Mouse (Mus musculus): ENCODE results near the gene Taar7b.

Taar7b gene

DNA sequence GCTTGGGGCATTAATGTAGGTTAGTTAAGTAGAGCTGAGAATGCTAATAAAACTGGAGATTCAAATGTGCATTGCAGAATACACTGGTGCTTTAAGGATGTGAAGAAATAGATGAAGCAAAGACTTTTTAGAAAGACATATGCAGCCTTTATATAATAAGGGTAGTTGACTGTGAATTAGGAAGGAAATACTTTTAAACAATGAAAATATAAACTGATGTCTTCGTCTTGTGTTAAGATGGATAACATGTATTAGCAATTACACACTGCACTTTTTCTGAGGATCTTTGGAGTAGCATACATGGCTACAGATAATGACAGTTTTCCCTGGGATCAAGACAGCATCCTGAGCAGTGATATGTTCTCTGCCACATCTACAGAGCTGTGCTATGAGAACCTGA is at the start of gene Taar7b:
Gene Taar7b, plus strand, starts transcription at position 301 of the 400 bp plus-strand sequence.
- no peak for DNase-seq (ENCODE audit: low spot score)

DNA sequence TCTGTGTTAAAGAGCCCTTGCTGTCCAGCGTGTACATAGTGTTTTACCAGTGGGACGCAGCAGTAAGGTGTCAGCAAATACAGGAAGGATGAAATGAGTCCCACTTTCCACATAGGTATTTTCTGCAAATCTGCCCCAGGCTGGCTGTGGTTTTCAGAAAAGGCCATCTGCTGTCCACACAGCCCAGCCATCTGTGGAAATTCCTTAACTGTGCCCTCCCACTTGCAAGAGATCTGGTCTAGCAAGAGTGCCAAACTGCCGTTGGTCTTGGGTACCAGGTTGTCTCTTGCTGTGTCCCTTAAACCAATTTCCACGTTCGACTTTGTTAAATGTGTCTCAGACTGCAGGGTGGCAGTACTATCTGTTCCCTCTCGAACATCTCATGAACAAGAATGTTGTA is 48.0 kb upstream of the Taar7b start:
- no peak for DNase-seq (ENCODE audit: low spot score)

DNA sequence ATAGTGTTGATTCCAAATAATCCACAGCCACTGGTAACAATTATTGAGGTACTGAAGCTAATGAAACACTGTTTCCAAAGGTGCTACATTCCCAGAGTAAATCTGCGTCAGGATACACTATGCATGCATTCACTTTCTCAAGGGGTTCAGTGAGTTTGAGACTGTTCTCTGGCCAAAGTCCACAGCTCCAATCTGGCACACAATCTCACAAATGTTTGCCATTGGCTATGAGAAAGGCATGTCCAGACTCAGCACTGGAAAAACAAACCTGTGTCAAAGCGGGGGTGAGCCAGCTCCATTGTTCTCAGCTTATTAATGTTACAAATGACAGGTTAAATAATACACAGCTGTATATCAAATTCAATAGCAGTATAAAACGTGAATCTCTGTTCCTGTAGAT is 40.7 kb upstream of the Taar7b start:
- DNase-seq (ENCODE audit: low spot score), result no peak

DNA sequence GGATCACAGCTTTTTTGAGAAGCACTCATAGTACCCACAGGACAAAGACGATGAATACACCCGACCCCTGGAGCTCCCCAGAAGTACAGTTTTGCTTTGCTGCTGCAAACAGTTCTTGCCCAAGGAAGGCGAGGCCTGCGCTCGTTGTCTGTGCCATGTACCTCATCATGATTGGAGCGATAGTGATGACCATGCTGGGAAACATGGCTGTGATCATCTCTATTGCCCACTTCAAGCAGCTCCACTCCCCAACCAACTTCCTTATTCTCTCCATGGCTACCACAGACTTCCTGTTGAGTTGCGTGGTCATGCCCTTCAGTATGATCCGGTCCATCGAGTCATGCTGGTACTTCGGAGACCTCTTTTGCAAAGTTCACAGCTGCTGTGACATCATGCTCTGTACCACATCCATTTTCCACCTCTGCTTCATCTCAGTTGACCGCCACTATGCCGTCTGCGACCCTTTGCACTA is 39.3 kb upstream of the Taar7b start, which contains the start of gene Taar4:
Gene Taar4, plus strand, starts transcription at position 51 of the 472 bp plus-strand sequence.
- DNase-seq (ENCODE audit: low spot score), result no peak

DNA sequence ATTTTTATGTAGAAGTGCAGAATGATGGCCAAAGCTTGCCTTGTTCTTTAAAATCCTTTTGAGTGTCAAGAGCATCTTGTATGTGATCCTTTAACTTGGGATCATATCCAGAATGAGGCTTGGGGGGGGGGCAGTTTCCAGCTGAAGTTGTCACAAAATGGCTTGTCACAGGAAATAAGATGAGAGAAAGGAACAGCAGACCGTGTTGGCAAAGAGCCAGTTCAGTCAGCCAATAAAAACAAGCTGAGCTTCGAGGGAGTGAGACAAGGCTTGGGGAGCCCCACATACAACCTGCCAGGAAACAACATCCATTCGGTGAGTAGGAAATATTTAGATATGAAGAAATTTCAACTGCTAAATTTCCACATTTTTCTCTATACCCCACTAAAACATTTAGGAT is 36.3 kb upstream of the Taar7b start:
- no peak for DNase-seq (ENCODE audit: low spot score)

DNA sequence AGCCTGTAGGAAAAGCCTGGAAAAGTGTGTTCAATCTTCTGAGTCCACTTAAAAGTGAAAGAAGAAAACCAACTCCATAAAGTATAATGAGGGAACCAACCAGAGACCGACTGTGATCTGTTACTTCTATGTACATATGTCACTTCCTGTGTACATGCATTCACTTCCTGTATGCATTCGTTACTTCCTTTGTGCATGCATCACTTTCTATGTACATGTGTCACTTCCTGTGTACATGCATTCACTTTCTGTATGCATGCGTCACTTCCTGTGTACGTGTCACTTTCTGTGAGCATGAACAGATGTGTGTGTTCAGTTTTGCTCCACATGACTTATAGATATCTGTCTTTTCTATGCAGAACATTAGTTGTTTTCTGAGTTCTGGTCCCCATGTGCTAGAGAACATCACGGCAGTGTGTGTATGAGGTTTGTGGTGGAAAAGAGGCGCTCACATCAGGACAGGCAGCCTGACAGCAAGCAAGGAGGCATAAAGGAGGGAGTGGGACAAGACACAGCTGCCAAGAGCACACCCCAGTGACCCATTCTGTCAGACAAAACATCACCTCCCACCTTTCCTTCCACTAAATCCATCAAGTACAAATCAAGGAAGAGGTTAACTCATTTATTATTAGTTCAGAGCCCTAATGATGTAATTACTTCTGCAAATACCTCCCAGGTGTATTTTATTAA is 34.7 kb upstream of the Taar7b start:
- DNase-seq (ENCODE audit: low spot score), result no peak

DNA sequence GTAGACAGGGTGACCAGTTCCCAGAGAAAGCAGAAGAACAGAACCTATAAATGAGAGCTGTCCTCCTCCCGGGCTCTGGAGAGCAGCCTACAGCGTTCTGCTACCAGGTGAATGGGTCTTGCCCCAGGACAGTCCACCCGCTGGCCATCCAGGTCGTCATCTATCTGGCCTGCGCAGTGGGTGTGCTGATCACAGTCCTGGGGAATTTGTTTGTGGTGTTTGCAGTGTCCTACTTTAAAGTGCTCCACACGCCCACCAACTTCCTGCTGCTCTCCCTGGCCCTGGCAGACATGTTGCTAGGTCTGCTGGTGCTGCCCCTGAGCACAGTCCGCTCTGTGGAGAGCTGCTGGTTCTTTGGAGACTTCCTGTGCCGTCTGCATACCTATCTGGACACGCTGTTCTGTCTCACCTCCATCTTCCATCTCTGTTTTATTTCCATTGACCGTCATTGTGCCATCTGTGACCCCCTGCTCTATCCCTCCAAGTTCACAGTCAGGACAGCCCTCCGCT is 29.0 kb upstream of the Taar7b start, which contains the start of gene Taar5:
Gene Taar5, plus strand, starts transcription at position 51 of the 510 bp plus-strand sequence.
- no peak for DNase-seq (ENCODE audit: low spot score)

DNA sequence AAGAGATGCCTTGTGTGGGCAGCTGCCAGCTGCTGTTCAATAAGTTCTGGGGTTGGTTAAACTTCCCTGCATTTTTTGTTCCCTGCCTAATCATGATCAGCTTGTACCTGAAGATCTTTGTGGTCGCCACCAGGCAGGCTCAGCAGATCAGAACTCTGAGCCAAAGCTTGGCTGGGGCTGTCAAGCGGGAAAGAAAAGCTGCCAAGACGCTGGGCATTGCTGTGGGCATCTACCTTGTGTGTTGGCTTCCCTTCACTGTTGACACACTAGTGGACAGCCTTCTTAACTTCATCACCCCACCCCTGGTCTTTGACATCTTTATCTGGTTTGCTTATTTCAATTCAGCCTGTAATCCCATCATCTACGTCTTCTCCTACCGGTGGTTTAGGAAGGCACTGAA is 28.5 kb upstream of the Taar7b start:
- DNase-seq (ENCODE audit: low spot score), result no peak

DNA sequence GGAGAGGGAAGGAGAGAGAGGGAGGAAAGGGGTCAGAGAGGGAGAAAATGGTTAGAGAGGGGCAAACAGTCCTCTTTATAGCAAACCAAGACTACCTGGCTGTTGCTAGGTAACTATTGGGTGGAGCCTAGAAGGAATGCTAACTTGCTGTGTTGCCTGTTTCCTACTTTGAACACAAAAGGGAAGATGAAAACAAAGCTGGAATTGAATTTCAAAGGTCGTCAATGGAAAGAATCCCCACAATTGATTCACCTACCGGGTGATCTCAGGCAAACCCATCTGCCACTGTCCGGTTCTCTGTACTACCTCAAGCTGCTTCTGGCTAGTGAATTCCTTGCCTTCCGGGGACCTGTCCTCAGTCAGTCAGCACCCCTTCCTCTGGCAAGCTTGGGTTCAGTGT is 21.8 kb upstream of the Taar7b start:
- no peak for DNase-seq (ENCODE audit: low spot score)

DNA sequence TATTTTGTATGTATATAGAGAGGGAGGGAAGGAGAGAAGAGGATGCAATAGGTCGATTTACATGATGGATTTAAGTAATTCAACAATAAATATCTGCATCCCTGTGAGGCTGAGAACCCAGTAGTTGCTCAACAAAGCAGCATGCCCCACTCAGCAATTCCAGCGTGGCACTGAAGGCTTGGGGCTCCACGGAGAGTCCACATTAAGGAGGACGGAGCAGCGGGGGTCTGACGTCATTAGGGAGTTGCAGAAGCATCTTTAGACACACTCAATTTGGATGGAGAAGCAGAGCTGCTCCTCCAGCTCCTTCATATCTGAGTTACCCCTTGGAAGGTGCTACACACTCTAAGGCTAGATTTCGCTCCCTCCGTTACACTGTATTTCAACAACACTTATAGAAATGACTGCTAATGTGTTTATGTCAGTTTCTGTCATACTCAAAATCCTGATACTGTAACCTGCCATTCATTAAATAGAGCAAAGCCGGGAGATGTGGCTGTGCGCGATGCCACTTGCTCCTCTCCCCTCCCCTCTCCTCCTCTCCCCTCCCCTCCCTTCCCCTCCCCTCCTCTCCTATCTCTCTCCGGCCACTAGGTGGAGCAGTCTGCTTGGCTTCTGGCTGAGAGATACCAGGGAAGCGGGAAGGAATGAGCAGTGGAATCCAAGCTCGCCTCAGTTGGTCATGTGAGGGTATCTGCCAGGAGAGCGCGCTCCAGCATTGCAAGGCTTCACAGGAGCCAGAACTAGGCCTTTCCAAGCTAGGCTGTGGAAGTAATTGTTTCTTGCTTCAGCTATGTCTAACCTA is 20.6 kb upstream of the Taar7b start:
- DNase-seq (ENCODE audit: low spot score), result peak; percentile 28

DNA sequence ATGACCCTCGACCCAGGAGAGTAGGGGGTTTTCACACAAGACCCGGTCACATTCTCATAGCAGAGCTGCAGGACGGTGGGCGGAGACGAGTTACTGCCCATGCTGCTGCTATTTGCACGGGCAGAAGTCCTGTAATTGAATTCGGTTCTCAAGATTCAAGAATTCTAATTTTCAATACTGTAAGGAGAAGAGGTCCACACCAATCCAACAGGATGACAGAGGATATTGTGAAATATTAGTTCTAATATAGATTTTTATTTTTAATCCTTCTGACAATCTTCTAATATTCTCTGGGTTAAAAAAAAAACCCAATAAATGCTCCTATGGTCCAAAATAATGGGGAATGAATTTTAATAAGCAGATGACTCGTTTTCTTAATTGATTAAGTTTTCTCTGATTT is 14.2 kb upstream of the Taar7b start, which contains the start of gene Taar6:
Gene Taar6, minus strand, starts transcription at position 101 of the 400 bp plus-strand sequence.
- DNase-seq (ENCODE audit: low spot score), result no peak

DNA sequence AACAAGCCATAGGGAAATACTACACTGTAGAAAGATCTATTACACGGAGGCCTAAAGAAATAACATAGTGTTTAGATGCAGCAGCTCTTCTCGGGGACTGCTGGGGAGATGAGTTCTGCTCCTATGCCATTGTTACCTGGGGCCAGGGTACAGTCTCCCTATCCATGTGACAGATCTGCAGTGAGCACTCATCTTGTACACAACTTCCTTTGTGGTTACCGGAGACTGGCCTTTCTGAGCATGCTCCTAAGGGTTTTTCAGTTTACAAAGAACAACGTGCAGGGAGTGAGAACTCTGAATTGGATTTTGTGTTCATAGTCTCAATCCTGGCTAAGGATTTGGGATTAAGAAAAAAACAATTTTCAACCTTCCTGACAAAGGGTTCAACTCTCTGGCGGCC is 13.3 kb upstream of the Taar7b start:
- no peak for DNase-seq (ENCODE audit: low spot score)

DNA sequence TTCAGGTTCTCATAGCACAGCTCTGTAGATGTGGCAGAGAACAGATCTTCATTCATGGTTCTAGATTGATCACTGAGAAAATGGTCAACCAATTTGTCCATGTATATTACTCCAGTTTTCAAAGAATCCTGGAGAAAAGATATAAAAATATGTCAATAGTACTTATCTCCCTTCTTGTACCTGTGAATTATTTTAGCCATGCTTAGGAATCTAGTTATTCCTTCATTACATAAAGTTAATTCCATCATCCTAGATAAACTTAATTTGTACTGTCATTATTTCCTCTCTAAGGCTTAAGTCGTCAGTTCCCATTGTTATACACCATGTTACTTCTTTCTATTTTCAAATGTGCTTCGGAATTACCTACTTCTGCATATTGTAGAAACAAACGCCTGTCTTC is 6.4 kb upstream of the Taar7b start, which contains the start of gene Taar7a:
Gene Taar7a, minus strand, starts transcription at position 101 of the 400 bp plus-strand sequence.
- no peak for DNase-seq (ENCODE audit: low spot score)

DNA sequence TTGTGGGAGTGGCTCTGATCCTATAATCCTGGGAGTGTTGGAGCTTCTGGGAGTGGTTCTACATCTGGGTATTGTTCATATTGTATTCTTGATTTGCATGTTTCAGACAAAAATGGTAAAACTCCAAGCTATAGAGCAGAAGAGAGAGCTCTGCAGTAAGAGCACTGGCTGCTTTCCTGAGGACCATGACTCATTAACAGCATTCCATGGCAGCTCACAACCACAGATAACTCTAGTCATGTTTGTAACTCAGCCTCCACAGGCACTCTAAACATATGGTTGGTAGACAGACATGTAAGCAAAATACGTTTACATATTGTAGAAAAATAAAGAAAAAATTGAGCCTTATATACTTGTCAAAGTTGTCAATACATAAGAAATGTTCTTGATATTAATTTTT is 6.7 kb downstream of the Taar7b start:
- no peak for DNase-seq (ENCODE audit: low spot score)

DNA sequence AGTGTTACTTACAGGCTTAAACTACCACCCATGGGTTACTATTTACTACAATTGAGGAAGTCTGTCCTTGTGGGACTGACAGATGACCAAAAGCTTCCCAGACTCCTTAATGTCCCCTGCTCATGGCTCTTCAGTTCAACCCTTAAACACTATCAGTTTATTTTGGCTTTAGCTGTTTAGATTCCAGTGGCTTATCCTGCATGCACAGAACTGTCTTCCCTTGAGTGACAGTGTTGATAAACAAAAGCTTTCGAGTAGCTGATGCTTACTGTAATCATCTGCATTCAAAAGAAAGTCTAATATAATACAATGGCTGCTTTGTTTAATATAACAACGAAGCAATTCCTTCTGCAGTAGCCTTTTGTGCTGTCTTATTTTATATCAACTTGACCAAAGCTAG is 7.3 kb downstream of the Taar7b start:
- no peak for DNase-seq (ENCODE audit: low spot score)

DNA sequence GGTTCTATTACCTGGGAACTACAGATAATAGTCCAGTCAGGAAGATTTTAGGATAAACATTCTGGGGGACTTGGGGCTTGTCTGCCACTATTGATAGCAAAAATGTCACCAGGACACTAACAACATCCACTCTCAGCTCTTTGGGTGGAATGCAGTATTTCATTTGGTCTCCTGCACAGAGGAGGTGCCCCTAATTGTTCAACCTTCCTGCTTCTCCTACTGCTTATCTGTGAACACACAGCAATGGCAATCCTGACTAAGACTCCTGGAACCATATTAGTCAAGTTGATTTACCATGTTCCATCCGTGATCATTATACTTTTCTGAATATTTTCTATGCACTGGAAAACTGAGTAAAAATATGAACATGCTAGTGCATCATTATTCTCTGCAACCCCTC is 8.4 kb downstream of the Taar7b start:
- no peak for DNase-seq (ENCODE audit: low spot score)

DNA sequence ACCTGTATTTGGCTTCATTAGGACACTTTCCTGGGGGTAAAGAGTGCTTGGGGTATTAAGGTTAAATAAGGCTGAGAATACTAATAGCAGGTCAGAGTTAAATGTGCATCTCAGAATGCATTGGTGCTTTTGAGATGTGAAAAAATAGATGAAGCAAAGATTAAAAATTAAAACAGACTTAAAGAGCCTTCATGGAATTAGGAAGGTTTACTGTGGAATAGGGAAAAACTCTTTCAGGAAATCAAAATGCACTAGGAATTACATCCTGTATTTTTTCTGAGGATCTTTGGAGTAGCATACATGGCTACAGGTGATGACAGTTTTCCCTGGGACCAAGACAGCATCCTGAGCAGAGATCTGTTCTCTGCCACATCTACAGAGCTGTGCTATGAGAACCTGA is 27.2 kb downstream of the Taar7b start, which contains the start of gene Taar7d:
Gene Taar7d, plus strand, starts transcription at position 301 of the 400 bp plus-strand sequence.
- no peak for DNase-seq (ENCODE audit: low spot score)

DNA sequence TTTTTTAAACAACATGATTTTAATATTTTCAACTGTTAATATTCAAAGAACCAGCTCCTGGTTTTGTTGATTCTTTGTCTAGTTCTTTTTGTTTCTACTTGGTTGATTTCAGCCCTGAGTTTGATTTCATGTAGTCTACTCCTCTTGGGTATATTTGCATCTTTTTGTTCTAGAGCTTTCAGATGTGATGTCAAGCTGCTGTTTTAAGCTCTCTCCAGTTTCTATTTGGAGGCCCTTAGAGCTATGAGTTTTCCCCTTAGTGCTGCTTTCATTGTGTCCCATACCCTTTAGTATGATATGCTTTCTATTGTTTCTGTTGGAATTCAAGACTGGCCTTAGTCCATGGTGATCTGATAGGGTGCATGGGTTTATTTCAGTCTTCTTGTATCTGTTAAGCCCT is 31.6 kb downstream of the Taar7b start:
- DNase-seq (ENCODE audit: low spot score), result no peak

DNA sequence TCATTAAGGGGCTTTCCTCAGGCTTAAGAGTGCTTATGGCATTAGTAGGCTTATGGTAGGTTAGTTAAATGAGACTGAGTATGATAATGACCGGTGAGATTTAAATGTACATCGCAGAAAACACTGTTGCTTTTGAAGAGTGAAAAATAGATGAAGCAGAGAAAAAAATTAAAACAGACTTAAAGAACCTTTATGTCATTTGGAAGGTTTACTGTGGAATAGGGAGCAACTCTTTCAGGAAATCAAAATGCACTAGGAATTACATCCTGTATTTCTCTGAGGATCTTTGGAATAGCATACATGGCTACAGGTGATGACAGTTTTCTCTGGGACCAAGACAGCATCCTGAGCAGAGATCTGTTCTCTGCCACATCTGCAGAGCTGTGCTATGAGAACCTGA is 37.6 kb downstream of the Taar7b start, which contains the start of gene Taar7e:
Gene Taar7e, plus strand, starts transcription at position 301 of the 400 bp plus-strand sequence.
- no peak for DNase-seq (ENCODE audit: low spot score)

DNA sequence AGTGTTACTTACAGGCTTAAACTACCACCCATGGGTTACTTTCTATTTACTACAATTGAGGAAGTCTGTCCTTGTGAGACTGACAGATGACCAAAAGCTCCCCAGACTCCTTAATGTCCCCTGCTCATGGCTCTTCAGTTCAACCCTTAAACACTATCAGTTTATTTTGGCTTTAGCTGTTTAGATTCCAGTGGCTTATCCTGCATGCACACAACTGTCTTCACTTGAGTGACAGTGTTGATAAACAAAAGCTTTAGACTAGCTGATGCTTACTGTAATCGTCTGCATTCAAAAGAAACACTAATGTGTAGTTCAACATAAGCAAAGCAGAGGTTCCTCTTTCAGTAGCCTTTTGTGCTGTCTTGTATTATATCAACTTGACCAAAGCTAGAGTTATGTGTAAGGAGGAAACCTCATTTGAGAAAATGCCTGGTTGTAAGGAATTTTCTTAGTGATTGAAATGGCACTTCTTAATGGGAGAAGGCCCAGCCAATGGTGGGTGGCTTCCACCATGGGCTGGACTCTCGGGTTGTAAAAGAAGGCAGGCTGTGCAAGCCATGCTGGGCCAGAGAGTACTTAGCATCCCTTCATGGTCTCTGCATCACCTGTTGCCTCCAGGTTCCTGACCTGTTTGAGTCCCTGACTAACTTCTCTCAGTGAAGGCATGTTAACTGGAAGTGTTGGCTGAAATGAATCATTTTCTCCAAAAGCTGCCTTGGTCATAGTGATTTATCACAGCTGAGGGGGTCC is 40.6 kb downstream of the Taar7b start:
- DNase-seq (ENCODE audit: low spot score), result no peak

DNA sequence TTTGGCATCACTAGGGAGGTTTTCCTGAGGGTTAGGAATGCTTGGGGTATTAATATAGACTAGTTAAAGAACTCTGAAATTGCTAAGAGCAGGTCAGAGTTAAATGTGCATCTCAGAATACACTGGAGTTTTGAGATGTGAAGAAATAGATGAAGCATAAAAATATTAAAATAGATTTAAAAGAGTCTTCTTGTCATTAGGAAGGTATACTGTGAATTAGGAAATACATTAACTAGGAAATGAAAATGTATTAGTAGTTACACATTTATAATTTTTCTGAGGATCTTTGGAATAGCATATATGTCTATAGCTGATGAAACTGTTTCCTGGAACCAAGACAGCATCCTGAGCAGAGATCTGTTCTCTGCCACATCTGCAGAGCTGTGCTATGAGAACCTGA is 49.5 kb downstream of the Taar7b start, which contains the start of gene Taar7f:
Gene Taar7f, plus strand, starts transcription at position 301 of the 400 bp plus-strand sequence.
- no peak for DNase-seq (ENCODE audit: low spot score)
